Mouse (Mus musculus) heart, postnatal 25 days (tissue): ENCODE data around the gene Zfp740. TPM values are rescaled to one million over a fixed set of nuclear protein-coding genes. Genes with fewer than 3 reads are reported as not detected.
"Not testable (repeated sequence)": the region's sequence is repeated elsewhere in the genome, so short reads cannot be mapped to it uniquely, and the experiment has no call there.

Experiments used
- DNase-seq: peaks from one replicate; pipeline ENCODE4 v3.0.0; 2022; ENCODE audit warnings: low spot score
- intact Hi-C: fragments of 180-260 bp; cut with DNase I; formaldehyde crosslinking; loops from one replicate; pipeline ENCODE4 v1.15.1; 2025
- total RNA-seq, 2 experiments: library from RNA; stranded (reverse); gene quantifications; 2 replicates each; pipeline ENCODE4 v1.2.3; 2021

The Zfp740 gene
- total RNA-seq, 2 experiments from 2014 or later: 34.0 to 35.2 TPM

GRCm38 (mm10) chr15:102224186-102224991 is 21.3 kb downstream of the Zfp740 start:
- no peak for DNase-seq
- intact Hi-C loops: loop anchor here (1.0 to 10.0 kb wide), 2 partner anchors 46 to 240 kb away; no protein-coding TSS in a partner anchor

GRCm38 (mm10) chr15:102224992-102225617 is 22.1 kb downstream of the Zfp740 start:
- no peak for DNase-seq
- intact Hi-C loops: loop anchor here (1.0 to 10.0 kb wide), 2 partner anchors 47 to 240 kb away; no protein-coding TSS in a partner anchor

- DNase-seq: not testable (repeated sequence)
- intact Hi-C loops: loop anchor here (10.0 kb wide), 1 partner anchor 241 kb away; no protein-coding TSS in a partner anchor
These were observed 22.6 kb downstream of the Zfp740 start for GRCm38 (mm10) chr15:102225619-102226018.

- no peak for DNase-seq
- intact Hi-C loops: no loop called here
These were observed 27.6 kb downstream of the Zfp740 start for GRCm38 (mm10) chr15:102230408-102231321.

GRCm38 (mm10) chr15:102231748-102232147 is 28.7 kb downstream of the Zfp740 start, which contains the start of gene Itgb7:
Gene Itgb7, minus strand, starts transcription at chr15:102231944.
- DNase-seq: no peak
- intact Hi-C loops: no loop called here

GRCm38 (mm10) chr15:102232764-102233163 is 29.7 kb downstream of the Zfp740 start:
- no peak for DNase-seq
- intact Hi-C loops: no loop called here

GRCm38 (mm10) chr15:102233896-102234295 is 30.8 kb downstream of the Zfp740 start:
- DNase-seq: no peak

GRCm38 (mm10) chr15:102235371-102236027 is 32.5 kb downstream of the Zfp740 start:
- intact Hi-C loops: no loop called here

More at GRCm38 (mm10) chr15:102233896-102234295, 30.8 kb downstream of the Zfp740 start:
- intact Hi-C loops: no loop called here

GRCm38 (mm10) chr15:102238543-102239259 is 35.7 kb downstream of the Zfp740 start:
- intact Hi-C loops: loop anchor here (1.0 to 2.0 kb wide), 2 partner anchors 40 to 78 kb away; partner anchors contain the start of gene Mfsd5
- DNase-seq: no peak

More at GRCm38 (mm10) chr15:102235371-102236027, 32.5 kb downstream of the Zfp740 start:
- no peak for DNase-seq

GRCm38 (mm10) chr15:102239260-102239590 is 36.2 kb downstream of the Zfp740 start:
- intact Hi-C loops: loop anchor here (1.0 to 2.0 kb wide), 2 partner anchors 40 to 77 kb away; partner anchors contain the start of gene Mfsd5
- no peak for DNase-seq

GRCm38 (mm10) chr15:102239851-102240250 is 36.8 kb downstream of the Zfp740 start:
- intact Hi-C loops: loop anchor here (1.0 to 2.0 kb wide), 2 partner anchors 39 to 76 kb away; partner anchors contain the start of gene Mfsd5
- no peak for DNase-seq

- no peak for DNase-seq
- intact Hi-C loops: no loop called here
These were observed 37.6 kb downstream of the Zfp740 start for GRCm38 (mm10) chr15:102240607-102241006.

- intact Hi-C loops: no loop called here
- DNase-seq: no peak
These were observed 39.6 kb downstream of the Zfp740 start for GRCm38 (mm10) chr15:102242404-102243228.

GRCm38 (mm10) chr15:102243229-102244190 is 40.5 kb downstream of the Zfp740 start:
- intact Hi-C loops: no loop called here
- no peak for DNase-seq

GRCm38 (mm10) chr15:102244306-102245191 is 41.5 kb downstream of the Zfp740 start:
- intact Hi-C loops: no loop called here
- DNase-seq: no peak

- intact Hi-C loops: no loop called here
- DNase-seq: no peak
These were observed 42.4 kb downstream of the Zfp740 start for GRCm38 (mm10) chr15:102245461-102245881.
